In genomic region chr14:80247575-80247974, GRCm38 (mm10) we compare ENCODE assay signal across 9 mouse cellular contexts.
DNase-seq lines count a peak whose midpoint lies in the region; TF ChIP-seq lines count a peak whose summit lies in the region.
"Had no signal": no experiment of that assay in that cellular context is flagged by ENCODE, and none has a peak within 500 bp of the region (broad histone marks: within the 10 kb centered on the region; RNA-seq: fewer than 3 reads in every experiment).

No protein-coding gene starts in this region.

- no peak for TF ChIP-seq POLR2A in lung, adult 2 months (IDR thresholded peaks at IDR 0.05; ENCODE audit: borderline replicate concordance, extremely low read depth, low read depth, low read length)

- H3K4me3 ChIP-seq in lung, adult 2 months (replicated peaks; ENCODE audit: extremely low read depth, low read depth, low read length): no peak overlapping the region
- H3K4me3 ChIP-seq: embryonic facial prominence, embryonic 15.5 days; megakaryocyte, embryonic 14.5 days had no signal

- TF ChIP-seq CTCF in lung, adult 2 months (IDR thresholded peaks at IDR 0.05; ENCODE audit: insufficient read depth, low read length): no peak

- 77% methylated on average over 2 of the region's 2 CpGs for WGBS in lung, adult 2 months

- H3K4me1 ChIP-seq in lung, adult 2 months (ENCODE audit: control insufficient read depth, insufficient read depth, low read length): no peaks in the 10 kb centered on the region
- H3K4me1 ChIP-seq: embryonic facial prominence, embryonic 15.5 days; megakaryocyte, embryonic 14.5 days had no signal

- peak; percentile 16 to 46 for DNase-seq in kidney, postnatal 36 days
- no peak for DNase-seq in kidney, adult 18-20 months
- DNase-seq in cerebellum, postnatal 25 days: peak; percentile 92 to 95
- peak; percentile 82 for DNase-seq in heart, postnatal 4 days
- DNase-seq in right cerebral cortex, postnatal 14 days: peak; percentile 64
- no peak for DNase-seq in thymus, postnatal 25 days
- DNase-seq in lung, adult 2 months: no peak

Comparison
In these comparisons a context has a peak if more than half of its experiments do, and no peak if none do; other contexts are left out.
1. DNase-seq: peak in kidney, postnatal 36 days (2 of 2), cerebellum, postnatal 25 days (2 of 2), heart, postnatal 4 days (single experiment) and right cerebral cortex, postnatal 14 days (single experiment); none in kidney, adult 18-20 months (single experiment), thymus, postnatal 25 days (single experiment) and lung, adult 2 months (single experiment).